Mouse (Mus musculus): ENCODE data around the gene Krt84.

The Krt84 gene

DNA sequence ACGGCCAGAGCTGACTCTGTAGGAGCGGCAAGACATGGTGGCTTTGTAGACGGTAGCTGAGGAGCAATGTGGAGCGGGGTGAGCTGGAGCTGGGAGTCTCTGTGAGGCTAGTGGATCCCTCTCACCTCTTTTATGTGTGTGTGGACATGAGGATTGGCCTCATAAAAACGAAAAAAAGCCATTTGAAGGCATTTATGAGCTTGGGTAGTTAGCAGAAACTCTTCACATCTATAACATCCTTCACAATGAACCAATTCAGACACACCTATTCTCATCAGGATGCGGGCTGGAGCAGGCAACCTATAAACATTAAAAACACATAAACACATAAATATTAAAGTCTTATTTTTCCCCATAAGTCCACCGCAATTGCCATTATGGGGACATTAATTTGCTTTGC is at the start of gene Krt84:
Krt84 (minus strand) TSS at position 101 of the 400 bp plus-strand sequence.
- TF ChIP-seq GATA4 (IDR thresholded peaks at IDR 0.05; ENCODE audit: insufficient replicate concordance, low read length), result no peak

DNA sequence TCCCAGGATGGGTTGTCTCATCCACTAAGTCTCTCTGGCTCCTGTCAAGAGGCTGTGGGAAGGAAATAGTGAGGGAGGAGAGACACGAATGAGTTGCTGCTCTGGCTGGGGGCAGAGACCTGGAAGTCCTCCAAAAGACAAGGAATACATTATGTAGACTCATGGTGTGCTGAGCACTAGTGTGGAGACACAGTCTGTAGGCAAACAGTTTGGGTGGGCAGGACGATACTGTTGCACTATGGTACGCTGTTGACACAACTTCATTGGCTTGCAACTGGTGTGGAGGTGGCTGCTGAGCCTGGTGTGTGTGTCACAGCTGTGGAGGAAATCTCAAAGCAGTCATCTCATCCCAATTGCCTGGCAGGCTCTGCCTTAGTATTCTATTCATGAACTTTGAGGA is 49.1 kb upstream of the Krt84 start:
- TF ChIP-seq GATA4 (IDR thresholded peaks at IDR 0.05; ENCODE audit: insufficient replicate concordance, low read length), result no peak

DNA sequence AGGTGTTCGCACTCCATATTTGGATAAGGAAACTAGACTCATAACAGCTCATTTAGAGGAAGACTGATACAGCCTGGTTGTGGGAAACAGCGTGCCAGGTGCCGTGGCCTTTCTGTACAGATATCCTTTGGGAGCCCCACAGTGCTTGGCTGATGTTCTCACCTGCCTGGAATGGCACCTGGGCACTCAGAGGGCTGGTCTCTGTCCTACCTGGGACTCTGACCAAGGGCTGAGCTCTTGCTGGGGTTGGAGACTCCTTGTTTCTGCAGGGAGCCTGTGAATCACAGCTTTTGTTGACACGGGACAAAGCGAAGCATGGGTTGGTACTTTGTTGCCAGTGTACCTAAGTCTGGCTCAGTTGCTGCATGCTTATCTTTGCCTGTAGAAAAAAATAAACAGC is 42.9 kb upstream of the Krt84 start:
- no peak for TF ChIP-seq GATA4 (IDR thresholded peaks at IDR 0.05; ENCODE audit: insufficient replicate concordance, low read length)

DNA sequence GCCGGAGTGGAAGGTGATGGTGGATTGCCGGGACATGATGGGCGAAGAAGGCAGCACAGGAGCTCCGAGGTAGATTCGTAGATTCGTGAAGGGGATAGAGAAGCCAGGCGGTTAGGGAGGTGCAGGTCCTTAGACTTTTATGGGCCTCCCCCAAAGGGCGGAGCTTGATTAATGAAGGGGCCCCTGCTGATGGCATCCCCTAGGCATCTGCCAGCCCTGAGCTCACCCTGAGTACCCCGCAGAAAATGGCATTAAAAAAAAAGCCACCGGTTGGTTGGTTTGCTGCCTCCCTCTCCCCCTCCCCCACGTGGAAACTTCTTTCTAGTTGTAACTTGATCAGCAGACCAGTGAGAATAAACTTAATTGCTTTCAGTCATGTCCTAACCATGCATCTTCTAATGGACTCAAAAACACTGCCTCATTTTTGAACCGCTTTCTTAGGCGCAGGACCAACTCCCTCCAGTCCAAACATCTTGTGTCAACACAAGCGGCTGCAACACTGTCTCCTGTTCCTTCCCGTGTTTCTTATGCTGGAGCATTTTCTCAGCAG is 41.3 kb upstream of the Krt84 start, which contains the start of gene Krt75:
Krt75 (minus strand) TSS at position 109 of the 550 bp plus-strand sequence.
- no peak for TF ChIP-seq GATA4 (IDR thresholded peaks at IDR 0.05; ENCODE audit: insufficient replicate concordance, low read length)

DNA sequence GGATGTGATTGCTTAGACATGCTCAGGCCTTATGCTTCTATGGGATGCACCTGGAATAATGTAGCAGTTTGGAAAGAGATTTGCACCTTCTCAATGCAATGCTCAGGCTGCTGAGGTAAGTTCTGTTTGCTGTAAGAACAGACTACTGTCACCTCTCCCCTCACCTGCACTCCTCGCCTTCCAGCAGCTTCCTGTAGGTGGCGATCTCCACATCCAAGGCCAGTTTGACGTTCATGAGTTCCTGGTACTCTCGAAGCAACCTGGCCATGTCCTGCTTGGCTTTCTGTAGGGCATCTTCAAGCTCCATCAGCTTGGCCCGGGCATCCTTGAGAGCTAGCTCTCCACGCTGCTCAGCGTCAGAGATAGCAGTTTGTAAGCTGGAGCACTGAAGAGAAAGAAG is 35.2 kb upstream of the Krt84 start:
- no peak for TF ChIP-seq GATA4 (IDR thresholded peaks at IDR 0.05; ENCODE audit: insufficient replicate concordance, low read length)

DNA sequence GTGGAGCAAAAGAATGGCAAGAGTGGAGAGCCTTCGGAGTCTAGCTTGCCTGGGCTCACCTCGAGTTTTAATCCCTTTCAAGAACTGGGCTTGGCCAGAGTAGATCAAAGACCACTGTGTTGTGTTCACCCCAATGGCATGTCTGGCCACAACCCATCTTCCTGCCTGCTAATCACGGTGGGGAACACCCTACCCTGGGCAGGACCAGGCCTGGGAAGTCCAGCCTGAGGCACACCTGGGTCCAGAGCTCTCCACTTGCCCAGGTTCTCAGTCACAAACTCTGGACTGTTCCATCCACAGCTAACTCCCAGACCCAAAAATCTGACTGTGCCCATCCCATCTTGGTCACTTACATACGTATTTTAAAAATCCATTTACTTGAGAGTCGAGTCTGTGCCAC is 30.2 kb upstream of the Krt84 start, which contains the start of gene Krt90:
Krt90 (minus strand) TSS at position 101 of the 400 bp plus-strand sequence.
- no peak for TF ChIP-seq GATA4 (IDR thresholded peaks at IDR 0.05; ENCODE audit: insufficient replicate concordance, low read length)

GRCm38 (mm10) chr15:101558034-101558646 is 25.5 kb upstream of the Krt84 start:
- TF ChIP-seq GATA4 (IDR thresholded peaks at IDR 0.05; ENCODE audit: insufficient replicate concordance, low read length), result no peak

DNA sequence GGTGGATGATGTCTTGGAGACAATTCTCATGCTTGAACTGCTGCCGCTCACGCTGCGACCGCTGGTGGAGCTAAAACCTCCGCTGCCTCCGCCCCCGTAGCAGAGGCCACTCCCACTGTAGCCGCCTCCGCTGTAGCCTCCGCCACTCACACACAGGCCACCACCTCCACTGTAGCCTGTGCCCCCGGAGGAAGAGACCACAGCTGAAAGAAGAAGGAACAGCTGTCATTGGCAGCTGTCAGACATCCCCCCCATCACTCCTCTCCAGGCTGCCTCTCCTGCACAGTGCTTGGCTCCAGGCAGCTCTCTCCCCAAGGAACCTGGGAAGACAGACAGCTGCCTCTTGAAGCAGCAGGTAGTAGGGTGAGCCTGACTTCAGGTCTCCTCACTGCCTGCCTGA is 20.5 kb upstream of the Krt84 start:
- TF ChIP-seq GATA4 (IDR thresholded peaks at IDR 0.05; ENCODE audit: insufficient replicate concordance, low read length), result no peak

DNA sequence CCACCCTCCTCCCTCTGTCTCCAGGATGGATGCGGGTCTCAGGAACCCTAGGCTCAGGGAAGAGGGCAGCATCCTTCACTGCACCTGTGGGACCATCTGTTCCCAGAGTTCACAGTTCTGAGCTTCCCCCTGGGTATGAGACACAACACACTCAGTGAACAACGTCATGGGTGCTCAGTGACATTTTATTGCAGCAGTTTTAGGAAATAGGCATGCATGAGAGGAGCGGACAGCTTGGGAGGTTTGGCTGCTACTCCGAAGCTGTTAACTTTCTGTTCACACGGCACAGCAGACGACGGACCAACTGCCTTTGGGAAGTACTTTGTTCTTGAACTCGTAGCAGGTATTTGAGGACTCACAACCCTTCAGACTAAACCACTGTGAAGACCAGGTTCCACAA is 19.6 kb upstream of the Krt84 start:
- no peak for TF ChIP-seq GATA4 (IDR thresholded peaks at IDR 0.05; ENCODE audit: insufficient replicate concordance, low read length)

- TF ChIP-seq GATA4 (IDR thresholded peaks at IDR 0.05; ENCODE audit: insufficient replicate concordance, low read length), result no peak
Measured at GRCm38 (mm10) chr15:101550567-101550966, 17.9 kb upstream of the Krt84 start, which contains the start of gene Krt82. Gene Krt82, minus strand, starts transcription at chr15:101550667.

- TF ChIP-seq GATA4 (IDR thresholded peaks at IDR 0.05; ENCODE audit: insufficient replicate concordance, low read length), result no peak
Measured at GRCm38 (mm10) chr15:101544478-101544877, 11.9 kb upstream of the Krt84 start.

DNA sequence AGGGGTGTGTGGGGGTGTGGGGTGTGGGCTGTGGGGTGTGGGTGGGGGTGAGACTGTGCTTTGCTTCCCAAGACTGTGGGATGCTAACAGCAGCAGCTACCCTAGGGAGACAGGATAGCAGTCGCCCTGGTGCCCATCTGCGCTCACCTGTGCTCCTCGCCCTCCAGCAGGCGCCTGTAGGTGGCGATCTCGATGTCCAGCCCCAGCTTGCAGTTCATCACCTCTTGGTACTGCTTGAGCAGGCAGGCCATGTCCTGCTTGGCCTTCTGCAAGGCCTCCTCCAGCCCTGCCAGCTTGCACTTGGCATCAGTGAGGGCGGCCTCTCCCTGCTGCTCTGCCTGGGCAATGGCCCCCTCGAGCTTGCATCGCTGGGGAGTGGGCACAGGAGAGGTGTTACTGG is 9.9 kb upstream of the Krt84 start:
- no peak for TF ChIP-seq GATA4 (IDR thresholded peaks at IDR 0.05; ENCODE audit: insufficient replicate concordance, low read length)

- no peak for TF ChIP-seq GATA4 (IDR thresholded peaks at IDR 0.05; ENCODE audit: insufficient replicate concordance, low read length)
Measured at GRCm38 (mm10) chr15:101538580-101538900, 5.9 kb upstream of the Krt84 start.

DNA sequence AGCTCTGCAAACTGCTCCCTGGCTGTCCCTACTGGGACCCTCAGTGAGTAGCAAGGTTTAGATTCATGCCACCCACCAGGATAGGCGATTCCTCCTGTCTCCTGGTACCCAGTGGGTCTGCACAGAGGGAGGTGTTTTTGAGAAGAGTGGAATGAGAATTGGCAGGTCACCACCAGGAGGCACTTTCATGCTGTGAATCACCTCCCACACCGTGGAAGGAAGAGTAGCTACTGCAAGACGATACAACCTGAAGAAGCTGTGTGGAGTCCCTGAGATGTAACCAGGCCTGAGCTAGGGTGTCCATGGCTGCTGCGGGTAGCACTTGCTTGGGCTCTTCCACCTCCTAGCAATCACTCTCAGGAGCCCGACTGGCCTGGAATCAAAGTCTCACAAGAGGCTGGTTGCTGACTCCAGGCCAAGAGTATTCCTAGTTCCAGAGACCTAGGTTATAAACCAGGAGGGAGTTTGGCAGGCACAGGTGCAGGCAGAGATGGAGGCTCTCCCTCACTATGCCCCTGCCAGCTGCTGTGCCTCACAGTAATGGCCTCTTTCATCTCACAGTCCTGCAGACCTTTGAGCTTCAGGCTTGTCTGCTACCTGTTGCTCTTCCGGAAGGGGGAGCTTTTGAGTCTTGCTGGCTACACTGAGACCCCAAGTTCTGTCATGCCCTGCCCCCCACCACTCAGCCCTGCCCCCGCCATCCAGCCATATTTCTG is 5.4 kb upstream of the Krt84 start:
- no peak for TF ChIP-seq GATA4 (IDR thresholded peaks at IDR 0.05; ENCODE audit: insufficient replicate concordance, low read length)

DNA sequence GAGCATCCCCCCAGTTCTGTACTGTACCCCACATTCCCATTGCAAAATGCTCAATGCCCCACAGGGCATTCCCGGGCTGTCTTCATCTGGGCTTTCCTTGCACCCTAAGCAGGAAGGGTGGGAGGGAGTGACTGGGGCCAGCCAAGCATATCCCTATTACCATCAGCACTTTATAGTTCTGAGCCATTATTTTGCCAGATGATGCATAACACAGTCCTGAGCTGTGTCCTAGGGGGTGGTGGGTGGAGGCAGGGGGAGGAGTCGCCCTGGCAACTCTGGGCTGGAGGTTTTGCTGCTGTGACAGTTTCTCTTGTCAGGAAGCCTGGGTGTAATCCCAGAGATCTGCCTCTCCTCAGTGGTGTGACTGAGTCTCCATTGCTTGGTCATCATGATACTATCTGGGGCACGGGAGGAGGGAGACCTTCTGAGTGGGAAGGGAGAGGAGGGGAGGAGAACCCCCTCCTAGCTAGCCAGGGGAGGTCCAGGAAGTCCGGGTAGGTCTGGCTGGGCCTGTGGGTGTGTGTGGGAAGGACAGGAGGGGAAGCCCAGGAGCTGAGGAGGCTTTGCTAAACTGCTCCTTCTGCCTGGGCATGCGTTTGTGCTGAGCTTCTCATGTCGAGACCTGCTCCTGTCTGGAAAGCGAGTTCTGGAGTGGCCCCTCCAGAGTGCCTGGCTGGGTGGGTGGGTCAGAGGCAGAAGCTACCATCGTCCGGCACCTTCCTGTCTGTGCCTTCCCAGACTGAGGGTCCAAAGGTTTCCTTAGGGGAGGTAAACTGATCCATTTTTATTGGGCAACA is 3.6 kb upstream of the Krt84 start:
- TF ChIP-seq GATA4 (IDR thresholded peaks at IDR 0.05; ENCODE audit: insufficient replicate concordance, low read length), result no peak

All from liver, adult (tissue).